Mouse (Mus musculus) kidney, adult 18-20 months (tissue): ENCODE measurements around the gene Fndc5.

Experiments used
- DNase-seq: peaks from one replicate; pipeline ENCODE4 v3.0.0; 2021

Gene Fndc5

GRCm38 (mm10) chr4:129136579-129137391 lies at the start of gene Fndc5:
Gene Fndc5, plus strand, starts transcription at chr4:129136999.
- no peak for DNase-seq

GRCm38 (mm10) chr4:129087850-129088249 lies 48.9 kb upstream of the Fndc5 start:
- DNase-seq, result no peak

- DNase-seq, result no peak
Measured at GRCm38 (mm10) chr4:129095276-129095675, 41.5 kb upstream of the Fndc5 start.

GRCm38 (mm10) chr4:129097006-129097405 lies 39.8 kb upstream of the Fndc5 start:
- DNase-seq, result no peak

GRCm38 (mm10) chr4:129102133-129102829 lies 34.5 kb upstream of the Fndc5 start:
- no peak for DNase-seq

- DNase-seq, result no peak
Measured at GRCm38 (mm10) chr4:129105356-129105755, 31.4 kb upstream of the Fndc5 start, which contains the start of gene Tmem54. Gene Tmem54, plus strand, starts transcription at chr4:129105548.

- no peak for DNase-seq
Measured at GRCm38 (mm10) chr4:129106073-129106472, 30.7 kb upstream of the Fndc5 start.

- no peak for DNase-seq
Measured at GRCm38 (mm10) chr4:129107348-129107899, 29.4 kb upstream of the Fndc5 start.

- DNase-seq, result no peak
Measured at GRCm38 (mm10) chr4:129108624-129109023, 28.2 kb upstream of the Fndc5 start.

- DNase-seq, result no peak
Measured at GRCm38 (mm10) chr4:129110804-129111203, 26.0 kb upstream of the Fndc5 start.

- no peak for DNase-seq
Measured at GRCm38 (mm10) chr4:129111350-129111749, 25.4 kb upstream of the Fndc5 start.

- no peak for DNase-seq
Measured at GRCm38 (mm10) chr4:129112231-129112630, 24.6 kb upstream of the Fndc5 start.

GRCm38 (mm10) chr4:129113083-129113988 lies 23.5 kb upstream of the Fndc5 start:
- peak; percentile 48 for DNase-seq

GRCm38 (mm10) chr4:129116703-129117102 lies 20.1 kb upstream of the Fndc5 start:
- DNase-seq, result no peak

GRCm38 (mm10) chr4:129117720-129118510 lies 18.9 kb upstream of the Fndc5 start:
- DNase-seq, result no peak

- DNase-seq, result no peak
Measured at GRCm38 (mm10) chr4:129119708-129120107, 17.1 kb upstream of the Fndc5 start.

GRCm38 (mm10) chr4:129120520-129121445 lies 16.0 kb upstream of the Fndc5 start:
- DNase-seq, result peak; percentile 54

GRCm38 (mm10) chr4:129121569-129122086 lies 15.2 kb upstream of the Fndc5 start, which contains the start of gene Hpca:
Gene Hpca, minus strand, starts transcription at chr4:129122036.
- DNase-seq, result no peak

- no peak for DNase-seq
Measured at GRCm38 (mm10) chr4:129122107-129122506, 14.7 kb upstream of the Fndc5 start.

- DNase-seq, result no peak
Measured at GRCm38 (mm10) chr4:129122719-129123118, 14.1 kb upstream of the Fndc5 start.
